In genomic region chr12:56587830-56588229, GRCm38 (mm10) we compare ENCODE assay signal across 11 mouse cellular contexts. TPM values are rescaled to one million over a fixed set of nuclear protein-coding genes. Genes with fewer than 3 reads are reported as not detected.
A peak's percentile ranks its signal among the peaks of the same experiment; 100 is the strongest.
DNase-seq lines count a peak whose midpoint lies in the region; ATAC-seq and TF ChIP-seq lines count a peak whose summit lies in the region.
"Had no signal": no experiment of that assay in that cellular context is flagged by ENCODE, and none has a peak within 500 bp of the region (broad histone marks: within the 10 kb centered on the region; RNA-seq: fewer than 3 reads in every experiment).

No protein-coding gene starts in this region.

- no peaks in the 10 kb centered on the region for H3K9me3 ChIP-seq in limb, embryonic 14.5 days (ENCODE audit: control insufficient read depth, low read length)
- H3K9me3 ChIP-seq: limb, embryonic 12.5 days had no signal

- ATAC-seq in limb, embryonic 14.5 days (ENCODE audit: low FRiP score, low read depth): no peak

- intact Hi-C loops in left cerebral cortex, adult 2 months (cut with DNase I): loop anchor here (2.0 to 5.0 kb wide), 3 partner anchors 49 to 594 kb away; no protein-coding TSS in a partner anchor
- intact Hi-C loops in left cerebral cortex, postnatal 4 days (cut with DNase I): loop anchor here (5.0 kb wide), 1 partner anchor 44 kb away; no protein-coding TSS in a partner anchor
- intact Hi-C loops in heart, postnatal 36 days (cut with DNase I): no loop called here

- H3K36me3 ChIP-seq in limb, embryonic 14.5 days (ENCODE audit: control insufficient read depth, insufficient read depth, low read length): no peaks in the 10 kb centered on the region
- H3K36me3 ChIP-seq: limb, embryonic 12.5 days had no signal

- peak; percentile 9 for DNase-seq in adrenal gland, postnatal 10 days
- DNase-seq in adrenal gland, adult 8-10 months: no peak
- no peak for DNase-seq in left cerebral cortex, adult 2 months (ENCODE audit: extremely low spot score in 1 of 2, low spot score in 2 of 2)
- DNase-seq in left cerebral cortex, postnatal 4 days: no peak
- peak; percentile 44 for DNase-seq in adipocyte (ENCODE audit: low spot score)
- DNase-seq in limb, embryonic 14.5 days (ENCODE audit: low spot score): peak; percentile 34
- DNase-seq in urinary bladder, postnatal 25 days (ENCODE audit: low spot score): no peak
- no peak for DNase-seq in heart, postnatal 36 days

- no peak overlapping the region for H3K27ac ChIP-seq in left cerebral cortex, adult 2 months
- no peak overlapping the region for H3K27ac ChIP-seq in limb, embryonic 14.5 days (replicated peaks; ENCODE audit: low read depth, low read length)
- H3K27ac ChIP-seq: limb, embryonic 12.5 days had no signal

- no peak overlapping the region for H3K9ac ChIP-seq in limb, embryonic 14.5 days (ENCODE audit: low read depth, low read length, severe bottlenecking)
- H3K9ac ChIP-seq: limb, embryonic 12.5 days had no signal

- peak; percentile 70 for TF ChIP-seq CTCF in left cerebral cortex, adult 2 months (IDR thresholded peaks at IDR 0.05)

- no peaks in the 10 kb centered on the region for H3K27me3 ChIP-seq in limb, embryonic 14.5 days (ENCODE audit: control insufficient read depth, insufficient read depth, low read length)

- 33% methylated on average over 6 of the region's 6 CpGs for WGBS in limb, embryonic 14.5 days

- TF ChIP-seq POLR2A in limb, embryonic 14.5 days (IDR thresholded peaks at IDR 0.05; ENCODE audit: borderline replicate concordance, extremely low read depth, insufficient read depth, insufficient read length): no peak

- no peak overlapping the region for H3K4me3 ChIP-seq in left cerebral cortex, adult 2 months
- H3K4me3 ChIP-seq in limb, embryonic 14.5 days (replicated peaks; ENCODE audit: low read length): no peak overlapping the region
- H3K4me3 ChIP-seq: limb, embryonic 12.5 days had no signal

- H3K4me2 ChIP-seq in limb, embryonic 14.5 days (replicated peaks; ENCODE audit: low read depth, low read length, severe bottlenecking): no peak overlapping the region
- H3K4me2 ChIP-seq: limb, embryonic 12.5 days had no signal

- no peaks in the 10 kb centered on the region for H3K4me1 ChIP-seq in limb, embryonic 14.5 days (ENCODE audit: control insufficient read depth, insufficient read depth, low read length)
- H3K4me1 ChIP-seq: limb, embryonic 12.5 days had no signal

RNA-seq across cellular contexts. Expression of gene Nkx2-9, which starts 25.3 kb away (rescaled TPM):
- total RNA-seq in adrenal gland, postnatal 10 days (2021): not detected
- under 1 TPM; 0.32 to 0.91 (median 0.63) TPM for total RNA-seq in adrenal gland, adult 8-10 months (2022)
- not detected for total RNA-seq in left cerebral cortex, adult 2 months (2021)
- not detected for total RNA-seq in left cerebral cortex, postnatal 4 days (2021)
- 0.13 and 0.19 TPM in 2 replicates for polyA plus RNA-seq in limb, embryonic 14.5 days (2012; rRNA removed)
- not detected in 2 replicates for polyA plus RNA-seq in limb, embryonic 14.5 days (2014; fragmentation: Nextera tagmentation; extraction: Ambion mirVana)
- under 1 TPM in 1 of 2 experiments, not detected in 1; 0.31 TPM for total RNA-seq in heart, postnatal 36 days (2021)
- polyA plus RNA-seq: C2C12; limb, embryonic 12.5 days had no signal

RNA-seq across cellular contexts. Expression of gene Nkx2-1, which starts 51.1 kb away (rescaled TPM):
- not detected for total RNA-seq in adrenal gland, postnatal 10 days (2021)
- total RNA-seq in adrenal gland, adult 8-10 months (2022): not detected
- total RNA-seq in left cerebral cortex, adult 2 months (2021): under 1 TPM; 0.29 to 0.79 TPM
- 1 to 10 TPM; 1.7 to 2.7 TPM for total RNA-seq in left cerebral cortex, postnatal 4 days (2021)
- 0.20 TPM in 1 of 2 replicates, not detected in the other for polyA plus RNA-seq in limb, embryonic 14.5 days (2012; rRNA removed)
- not detected in 2 replicates for polyA plus RNA-seq in limb, embryonic 14.5 days (2014; fragmentation: Nextera tagmentation; extraction: Ambion mirVana)
- not detected for total RNA-seq in heart, postnatal 36 days (2021)
- polyA plus RNA-seq: C2C12; gonadal fat pad, adult 2 months; limb, embryonic 12.5 days had no signal

Comparison
In these comparisons a context has a peak if more than half of its experiments do, and no peak if none do; other contexts are left out.
1. DNase-seq: peak in adrenal gland, postnatal 10 days (single experiment), adipocyte (single experiment) and limb, embryonic 14.5 days (single experiment); none in adrenal gland, adult 8-10 months (single experiment), left cerebral cortex, adult 2 months (0 of 2), left cerebral cortex, postnatal 4 days (single experiment), urinary bladder, postnatal 25 days (single experiment) and heart, postnatal 36 days (0 of 2).